In genomic region chr4:144896321-144896720, GRCm38 (mm10) we compare ENCODE assay signal across 7 mouse cellular contexts. TPM values are rescaled to one million over a fixed set of nuclear protein-coding genes. Genes with fewer than 3 reads are reported as not detected.
DNase-seq lines count a peak whose midpoint lies in the region; TF ChIP-seq lines count a peak whose summit lies in the region.

No protein-coding gene starts in this region.

- TF ChIP-seq EP300 in ES-Bruce4 (IDR thresholded peaks at IDR 0.05; ENCODE audit: insufficient read depth, low read depth, low read length) = no peak

- H3K4me1 ChIP-seq in ES-Bruce4 (ENCODE audit: control insufficient read depth, insufficient read depth, low read length) = no peaks in the 10 kb centered on the region

- no peak for TF ChIP-seq POLR2A in ES-Bruce4 (IDR thresholded peaks at IDR 0.05; ENCODE audit: insufficient read depth, low read length)

- no peak overlapping the region for H3K4me3 ChIP-seq in ES-Bruce4 (ENCODE audit: low read depth, low read length)

- TF ChIP-seq CTCF in ES-Bruce4 (IDR thresholded peaks at IDR 0.05; ENCODE audit: low read depth, low read length) = peak; percentile 17

- DNase-seq in adipocyte (ENCODE audit: low spot score) = peak; percentile 69
- peak; percentile 67 to 78 for DNase-seq in heart, adult 9 months (ENCODE audit: low spot score in 2 of 2)
- peak; percentile 85 for DNase-seq in kidney, postnatal 10 days
- peak; percentile 78 for DNase-seq in lung, postnatal 14 days
- no peak for DNase-seq in layer of hippocampus, adult 9-11 months
- DNase-seq in layer of hippocampus, postnatal 25 days (ENCODE audit: extremely low spot score in 1 of 2, low spot score in 1 of 2) = no peak

- no peak overlapping the region for H3K27ac ChIP-seq in ES-Bruce4 (ENCODE audit: insufficient read depth, low read length)

- no peaks in the 10 kb centered on the region for H3K27me3 ChIP-seq in ES-Bruce4 (ENCODE audit: control insufficient read depth, insufficient read depth, low read length, poor library complexity, severe bottlenecking)

- no peak overlapping the region for H3K9ac ChIP-seq in ES-Bruce4 (ENCODE audit: low read depth, poor library complexity, severe bottlenecking)

- H3K9me3 ChIP-seq in ES-Bruce4 (replicated peaks; ENCODE audit: control insufficient read depth, insufficient read depth, low read length, poor library complexity, severe bottlenecking) = peaks cover 10% of the 10 kb centered on the region; the same call in 1 of the 2 replicates

- H3K36me3 ChIP-seq in ES-Bruce4 (ENCODE audit: control insufficient read depth, insufficient read depth, low read length, poor library complexity, severe bottlenecking) = no peaks in the 10 kb centered on the region

RNA-seq across cellular contexts. Expression of gene Dhrs3, which starts 3.7 kb away (rescaled TPM):
- 10.4 TPM in 2 replicates for polyA plus RNA-seq in ES-Bruce4 (2011; ENCODE audit: insufficient read depth, insufficient read length, low read depth, missing spikeins)
- total RNA-seq in layer of hippocampus, postnatal 25 days (2021) = 10 to 100 TPM; 29.6 to 30.6 TPM

Comparison
In these comparisons a context has a peak if more than half of its experiments do, and no peak if none do; other contexts are left out.
1. DNase-seq: peak in adipocyte (single experiment), heart, adult 9 months (2 of 2), kidney, postnatal 10 days (single experiment) and lung, postnatal 14 days (single experiment); none in layer of hippocampus, adult 9-11 months (single experiment) and layer of hippocampus, postnatal 25 days (0 of 2).